Mouse (Mus musculus) lung, postnatal 25 days (tissue): Measurements from ENCODE around the gene Krt87.

Source experiments
- DNase-seq: peaks from one replicate; pipeline ENCODE4 v3.0.0; 2022; ENCODE audit warnings: low spot score

Krt87 gene

GRCm38 (mm10) chr15:101438555-101438954, at the start of gene Krt87:
TSS of gene Krt87 (minus strand) at chr15:101438804.
- DNase-seq: no peak

- DNase-seq: no peak
Observed at GRCm38 (mm10) chr15:101485911-101486635, 47.5 kb upstream of the Krt87 start.

GRCm38 (mm10) chr15:101484939-101485338, 46.3 kb upstream of the Krt87 start:
- no peak for DNase-seq

- DNase-seq: no peak
Observed at GRCm38 (mm10) chr15:101483646-101484045, 45.0 kb upstream of the Krt87 start.

GRCm38 (mm10) chr15:101482056-101482455, 43.5 kb upstream of the Krt87 start:
- no peak for DNase-seq

- DNase-seq: no peak
Observed at GRCm38 (mm10) chr15:101479666-101480060, 41.1 kb upstream of the Krt87 start.

- DNase-seq: peak; percentile 45
Observed at GRCm38 (mm10) chr15:101479007-101479665, 40.5 kb upstream of the Krt87 start.

GRCm38 (mm10) chr15:101472952-101473528, 34.4 kb upstream of the Krt87 start, which contains the start of gene Krt86:
TSS of gene Krt86 (plus strand) at chr15:101473478.
- DNase-seq: no peak

- DNase-seq: no peak
Observed at GRCm38 (mm10) chr15:101469093-101469492, 30.5 kb upstream of the Krt87 start.

GRCm38 (mm10) chr15:101463651-101464050, 25.0 kb upstream of the Krt87 start, which contains the start of gene Krt81:
TSS of gene Krt81 (minus strand) at chr15:101463751.
- DNase-seq: no peak

- DNase-seq: no peak
Observed at GRCm38 (mm10) chr15:101459283-101459682, 20.7 kb upstream of the Krt87 start.

GRCm38 (mm10) chr15:101458361-101458930, 19.8 kb upstream of the Krt87 start:
- no peak for DNase-seq

- DNase-seq: no peak
Observed at GRCm38 (mm10) chr15:101455891-101456290, 17.3 kb upstream of the Krt87 start.

- DNase-seq: no peak
Observed at GRCm38 (mm10) chr15:101455292-101455691, 16.7 kb upstream of the Krt87 start.

- peak; percentile 10 for DNase-seq
Observed at GRCm38 (mm10) chr15:101454774-101455173, 16.2 kb upstream of the Krt87 start.

GRCm38 (mm10) chr15:101453093-101453736, 14.6 kb upstream of the Krt87 start:
- DNase-seq: peak; percentile 87

GRCm38 (mm10) chr15:101447444-101447843, 8.8 kb upstream of the Krt87 start, which contains the start of gene Krt88:
TSS of gene Krt88 (plus strand) at chr15:101447744.
- DNase-seq: no peak

- DNase-seq: no peak
Observed at GRCm38 (mm10) chr15:101446572-101446971, 8.0 kb upstream of the Krt87 start.

- DNase-seq: no peak
Observed at GRCm38 (mm10) chr15:101440837-101441236, 2.2 kb upstream of the Krt87 start.

GRCm38 (mm10) chr15:101436611-101437010, 2.0 kb downstream of the Krt87 start:
- DNase-seq: no peak

GRCm38 (mm10) chr15:101424914-101425313, 13.7 kb downstream of the Krt87 start:
- peak; percentile 69 for DNase-seq

GRCm38 (mm10) chr15:101420903-101421302, 17.7 kb downstream of the Krt87 start:
- DNase-seq: no peak
